Mouse (Mus musculus) heart, adult 2 months (tissue): ENCODE results near the gene Pkp2. TPM values are rescaled to one million over a fixed set of nuclear protein-coding genes. Genes with fewer than 3 reads are reported as not detected.
A peak's percentile ranks its signal among the peaks of the same experiment; 100 is the strongest.
"Not testable (repeated sequence)": the region's sequence is repeated elsewhere in the genome, so short reads cannot be mapped to it uniquely, and the experiment has no call there.

Experiments
- DNase-seq, 2 experiments: peaks; one replicate each; pipeline ENCODE4 v3.0.0; 2021
- H3K27ac ChIP-seq: fragments of 200-600 bp; 2 replicates; pipeline ENCODE4 v1.8.1; 2022
- H3K27me3 ChIP-seq: fragments of 200-500 bp; 2 replicates; pipeline ENCODE4 v1.6.1; 2012; ENCODE audit warnings: mild to moderate bottlenecking, low read length, inconsistent platforms, mixed read lengths; ENCODE audit not compliant: control insufficient read depth, insufficient read depth
- H3K36me3 ChIP-seq: fragments of 200-500 bp; 2 replicates; pipeline ENCODE4 v1.6.1; 2012; ENCODE audit warnings: low read length, inconsistent platforms; ENCODE audit not compliant: control insufficient read depth, insufficient read depth
- H3K4me1 ChIP-seq: fragments of 200-500 bp; 2 replicates; pipeline ENCODE4 v1.6.1; 2011; ENCODE audit warnings: low read length; ENCODE audit not compliant: control insufficient read depth, insufficient read depth
- H3K4me3 ChIP-seq: fragments of 200-600 bp; 2 replicates; pipeline ENCODE4 v1.8.1; 2022
- H3K79me2 ChIP-seq: fragments of 200-500 bp; replicated peaks from 2 replicates; pipeline ENCODE4 v1.6.1; 2012; ENCODE audit warnings: mild to moderate bottlenecking, inconsistent platforms, low read length, moderate library complexity, mixed read lengths; ENCODE audit not compliant: control insufficient read depth, insufficient read depth
- H3K9ac ChIP-seq: fragments of 200-500 bp; 2 replicates; pipeline ENCODE4 v1.6.1; 2012; ENCODE audit warnings: low read depth, mild to moderate bottlenecking, control low read depth, inconsistent platforms, low read length, mixed read lengths
- CTCF ChIP-seq: fragments of 200-600 bp; IDR thresholded peaks from 2 replicates; pipeline ENCODE4 v1.8.1; 2022; ENCODE audit warnings: antibody characterized with exemption, mild to moderate bottlenecking, moderate library complexity
- EP300 ChIP-seq: fragments of 200-500 bp; IDR thresholded peaks from 2 replicates; pipeline ENCODE4 v1.6.1; 2011; ENCODE audit warnings: low read depth, low read length, control low read depth; ENCODE audit not compliant: insufficient read depth
- POLR2A ChIP-seq: fragments of 200-500 bp; IDR thresholded peaks from 2 replicates; pipeline ENCODE4 v1.6.1; 2011; ENCODE audit warnings: mild to moderate bottlenecking, low read depth, low read length, control low read depth; ENCODE audit not compliant: insufficient read depth
- WGBS: fragments of 180-500 bp; shearing (Covaris S2); methylation state at CpG from one replicate; pipeline ENCODE4 v1.1.7; 2018; 5-methylcytosine and 5-hydroxymethylcytosine counted together
- intact Hi-C: fragments of 180-260 bp; cut with DNase I; formaldehyde crosslinking; loops from one replicate; pipeline ENCODE4 v1.15.1; 2025
- long read RNA-seq: library from polyadenylated mRNA; stranded (forward); transcript quantifications from one replicate; pipeline ENCODE4 v2.0.0, GENCODE M21; 2021
- polyA plus RNA-seq: library from polyadenylated mRNA; depleted of rRNA; stranded (reverse); fragments of >200 nt; gene quantifications from 2 replicates; pipeline ENCODE4 v1.2.3, GENCODE M21; 2012; rRNA removed
- total RNA-seq, 2 experiments: library from RNA; stranded (reverse); gene quantifications; 2 replicates each; pipeline ENCODE4 v1.2.3; 2021

Gene Pkp2
- 100 to 1,000 TPM; 123 to 133 TPM for total RNA-seq
- polyA plus RNA-seq: 62.3 and 74.5 TPM in 2 replicates
- long read RNA-seq, transcript Pkp2-201 (13 exons, 2,918 nt): major isoform, 186 of 213 reads
- long read RNA-seq, partial matches to known transcripts: 10 of 213 reads
- long read RNA-seq, other reads (novel, unspliced or antisense): 14 of 213 reads

GRCm38 (mm10) chr16:16213079-16213760, at the start of gene Pkp2:
Gene Pkp2, plus strand, starts transcription at chr16:16213318.
- no peaks in the 10 kb centered on the region for H3K27me3 ChIP-seq
- peak within 1 kb of the TSS; percentile 73 for H3K9ac ChIP-seq
- H3K79me2 ChIP-seq: no peaks in the 10 kb centered on the region
- intact Hi-C loops: no loop called here
- H3K4me1 ChIP-seq: no peaks in the 10 kb centered on the region
- no peaks in the 10 kb centered on the region for H3K36me3 ChIP-seq
- peak; percentile 82; the same call in 1 of the 2 replicates for TF ChIP-seq POLR2A
- TF ChIP-seq EP300: no peak
- WGBS: 1% methylated on average over 59 of the region's 59 CpGs
- H3K27ac ChIP-seq: peak within 1 kb of the TSS; percentile 91
- DNase-seq: peak; percentile 74 to 83
- peak within 1 kb of the TSS; percentile 82 for H3K4me3 ChIP-seq

- H3K4me3 ChIP-seq: no peak overlapping the region
- no peaks in the 10 kb centered on the region for H3K36me3 ChIP-seq
- 61% methylated on average over 17 of the region's 17 CpGs for WGBS
- intact Hi-C loops: no loop called here
- H3K79me2 ChIP-seq: no peaks in the 10 kb centered on the region
- H3K27ac ChIP-seq: no peak overlapping the region
- no peaks in the 10 kb centered on the region for H3K4me1 ChIP-seq
- H3K9ac ChIP-seq: no peak overlapping the region
- H3K27me3 ChIP-seq: no peaks in the 10 kb centered on the region
- DNase-seq: no peak
- TF ChIP-seq CTCF: peak; percentile 22; the same call in 1 of the 2 replicates
- no peak for TF ChIP-seq POLR2A
- TF ChIP-seq EP300: no peak
These were observed 15.7 kb upstream of the Pkp2 start for GRCm38 (mm10) chr16:16197374-16197773.

GRCm38 (mm10) chr16:16201991-16202390, 11.1 kb upstream of the Pkp2 start:
- TF ChIP-seq CTCF (peak; percentile 77), EP300 (peak; percentile 62; the same call in 1 of the 2 replicates)
- not testable (repeated sequence) for H3K36me3 ChIP-seq, H3K27ac ChIP-seq, H3K4me3 ChIP-seq, H3K27me3 ChIP-seq, H3K79me2 ChIP-seq, H3K4me1 ChIP-seq, H3K9ac ChIP-seq
- DNase-seq: peak in 1 of 2 experiments; percentile 38
- 19% methylated on average over 8 of the region's 8 CpGs for WGBS
- intact Hi-C loops: loop anchor here (2.0 kb wide), 2 partner anchors 101 to 381 kb away; partner anchors contain the start of gene Yars2

- Histone ChIP-seq H3K4me3 (no peak overlapping the region), H3K79me2 (no peaks in the 10 kb centered on the region), H3K9ac (no peak overlapping the region), H3K27me3 (no peaks in the 10 kb centered on the region), H3K4me1 (no peaks in the 10 kb centered on the region), H3K36me3 (no peaks in the 10 kb centered on the region), H3K27ac (no peak overlapping the region)
- intact Hi-C loops: no loop called here
- no peak for DNase-seq
- 80% methylated on average over 1 of the region's 1 CpGs for WGBS
- no peak for TF ChIP-seq EP300
- TF ChIP-seq POLR2A: no peak
- no peak for TF ChIP-seq CTCF
These were observed 8.5 kb upstream of the Pkp2 start for GRCm38 (mm10) chr16:16204648-16205047.

GRCm38 (mm10) chr16:16212723-16213078, 417 bp upstream of the Pkp2 start:
- no peaks in the 10 kb centered on the region for H3K79me2 ChIP-seq
- peak overlapping the region; percentile 82 for H3K4me3 ChIP-seq
- H3K27ac ChIP-seq: peak overlapping the region; percentile 45; the same call in 1 of the 2 replicates
- DNase-seq: no peak
- intact Hi-C loops: no loop called here
- TF ChIP-seq CTCF (no peak), POLR2A (no peak), EP300 (no peak)
- H3K27me3 ChIP-seq: no peaks in the 10 kb centered on the region
- 17% methylated on average over 7 of the region's 7 CpGs for WGBS
- no peak overlapping the region for H3K9ac ChIP-seq
- no peaks in the 10 kb centered on the region for H3K36me3 ChIP-seq
- no peaks in the 10 kb centered on the region for H3K4me1 ChIP-seq

GRCm38 (mm10) chr16:16213761-16214305, 715 bp downstream of the Pkp2 start:
- Histone ChIP-seq H3K36me3 (no peaks in the 10 kb centered on the region), H3K27ac (peak overlapping the region; percentile 91), H3K4me1 (no peaks in the 10 kb centered on the region), H3K79me2 (no peaks in the 10 kb centered on the region), H3K27me3 (no peaks in the 10 kb centered on the region), H3K4me3 (peak overlapping the region; percentile 82), H3K9ac (peak overlapping the region; percentile 73)
- intact Hi-C loops: no loop called here
- WGBS: 2% methylated on average over 17 of the region's 17 CpGs
- TF ChIP-seq POLR2A (no peak), CTCF (no peak), EP300 (no peak)
- no peak for DNase-seq
